Mouse (Mus musculus) monocyte, adult 2 months (primary cell): ENCODE measurements around the gene Elovl6.

ENCODE experiments used
- DNase-seq, 2 experiments: peaks; one replicate each; pipeline ENCODE4 v3.0.0; 2022; ENCODE audit warnings: low spot score in 2 of 2, low read depth in 1 of 2

Gene Elovl6

GRCm38 (mm10) chr3:129686698-129687333, 154.7 kb downstream of the Elovl6 start:
- no peak for DNase-seq

GRCm38 (mm10) chr3:129687429-129687828, 155.3 kb downstream of the Elovl6 start:
- no peak for DNase-seq
